Mouse (Mus musculus): ENCODE results near the gene Rps6ka2.

DNA sequence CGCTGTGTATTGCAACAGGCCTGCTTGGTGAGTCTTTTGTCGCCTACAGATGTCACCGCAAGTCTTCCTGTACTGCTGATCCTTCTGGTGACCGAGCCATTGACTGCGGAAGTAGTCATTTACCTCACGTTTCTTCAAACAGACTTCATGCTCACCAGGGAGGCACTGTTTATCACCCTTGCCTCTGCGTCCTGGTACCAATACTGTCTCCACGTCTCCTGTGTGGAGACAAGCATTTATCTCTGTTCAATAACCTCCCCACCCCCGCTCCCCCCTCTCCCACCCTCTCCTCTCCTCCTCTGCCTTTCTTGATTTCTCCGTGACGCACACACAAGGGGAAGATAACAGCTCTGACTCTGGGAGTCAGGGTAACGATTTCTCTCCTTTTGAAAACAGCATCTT is 22.0 kb upstream of the Rps6ka2 start:
- no peak for TF ChIP-seq GATA1 (IDR thresholded peaks at IDR 0.05; ENCODE audit: low read length)
- TF ChIP-seq TAL1 (IDR thresholded peaks at IDR 0.05; ENCODE audit: low read length): no peak

Data from erythroblast, embryonic 14.5 days (primary cell).